ENCODE assay signal across 8 mouse cellular contexts in the genomic region with DNA sequence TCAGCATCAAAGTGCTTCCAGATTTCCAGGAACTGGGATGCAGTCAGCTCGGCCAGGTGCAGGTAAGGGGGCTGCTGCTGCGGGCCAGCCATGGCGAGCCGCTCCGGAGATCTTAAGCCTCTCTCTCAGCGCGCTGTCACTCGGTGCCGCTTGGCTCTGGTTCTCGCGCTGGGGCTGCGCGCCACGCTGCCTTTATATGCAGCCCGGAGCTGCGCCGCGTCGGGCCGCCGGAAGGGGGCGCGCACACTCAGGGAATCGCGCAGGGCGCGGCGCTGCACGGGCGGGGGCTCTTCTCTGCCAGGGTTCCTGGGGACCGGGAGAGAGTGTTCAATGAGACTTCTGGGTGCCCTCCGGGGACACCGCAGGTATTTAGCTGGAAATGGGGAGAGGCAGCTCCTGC. TPM values are rescaled to one million over a fixed set of nuclear protein-coding genes. Genes with fewer than 3 reads are reported as not detected.
A peak's percentile ranks its signal among the peaks of the same experiment; 100 is the strongest.
DNase-seq lines count a peak whose midpoint lies in the region; ATAC-seq and TF ChIP-seq lines count a peak whose summit lies in the region.

A gene (minus strand): TSS at position 165 of the 400 bp plus-strand sequence.

- H3K27me3 ChIP-seq in G1E (ENCODE audit: insufficient read depth, low read length), result no peaks in the 10 kb centered on the region
- H3K27me3 ChIP-seq in embryonic facial prominence, embryonic 15.5 days, result peaks cover 39% of the 10 kb centered on the region
- H3K27me3 ChIP-seq in liver, postnatal 0 days (ENCODE audit: insufficient read depth, low read length), result peaks cover 18% of the 10 kb centered on the region

- no peak within 1 kb of the TSS for H3K9ac ChIP-seq in embryonic facial prominence, embryonic 15.5 days
- H3K9ac ChIP-seq in liver, postnatal 0 days (replicated peaks), result no peak within 1 kb of the TSS

- under 1% methylated on average over 33 of the region's 33 CpGs for WGBS in embryonic facial prominence, embryonic 15.5 days
- WGBS in liver, postnatal 0 days (ENCODE audit: insufficient replicate concordance), result 2% methylated on average over 33 of the region's 33 CpGs

- DNase-seq in G1E (ENCODE audit: low spot score), result no peak
- DNase-seq in brain, embryonic 14.5 days (ENCODE audit: low read depth), result peak; percentile 84
- DNase-seq in heart, postnatal 10 days, result peak; percentile 30 to 53
- DNase-seq in layer of hippocampus, adult 2 months (ENCODE audit: low spot score in 2 of 2), result peak; percentile 30 to 82
- DNase-seq in liver, postnatal 0 days, result peak; percentile 61
- DNase-seq in ovary, postnatal 36 days (ENCODE audit: low spot score), result peak; percentile 44

- H3K4me3 ChIP-seq in G1E (ENCODE audit: low read depth, low read length), result peak within 1 kb of the TSS; percentile 20; the same call in 1 of the 2 replicates
- peak within 1 kb of the TSS; percentile 24; the same call in 1 of the 2 replicates for H3K4me3 ChIP-seq in embryonic facial prominence, embryonic 15.5 days (replicated peaks)
- peak within 1 kb of the TSS; percentile 35; the same call in 1 of the 2 replicates for H3K4me3 ChIP-seq in layer of hippocampus, adult 2 months
- no peak within 1 kb of the TSS for H3K4me3 ChIP-seq in liver, postnatal 0 days (ENCODE audit: low read depth, low read length)

- no peak for ATAC-seq in G1E (ENCODE audit: extremely low read depth, insufficient number of reproducible peaks, low FRiP score, poor library complexity, severe bottlenecking)
- ATAC-seq in embryonic facial prominence, embryonic 15.5 days (ENCODE audit: insufficient number of reproducible peaks, low FRiP score, low TSS enrichment, low read depth), result peak; percentile 58; the same call in 1 of the 2 replicates
- ATAC-seq in liver, postnatal 0 days, result no peak
- no peak for ATAC-seq in activated CD4-positive, CD25-positive, alpha-beta regulatory T cell, adult 4 months

- TF ChIP-seq CTCF in G1E (IDR thresholded peaks at IDR 0.05; ENCODE audit: low read depth, low read length), result no peak
- peak; percentile 86 for TF ChIP-seq CTCF in brain, embryonic 14.5 days (IDR thresholded peaks at IDR 0.05; ENCODE audit: borderline replicate concordance, extremely low read depth, insufficient read depth, insufficient read length)
- peak; percentile 97 for TF ChIP-seq CTCF in layer of hippocampus, adult 2 months (conservative IDR thresholded peaks at IDR 0.05)
- TF ChIP-seq CTCF in liver, postnatal 0 days (IDR thresholded peaks at IDR 0.05; ENCODE audit: low read depth), result peak; percentile 69

- no peak for TF ChIP-seq EP300 in liver, postnatal 0 days (IDR thresholded peaks at IDR 0.05; ENCODE audit: low read depth)

- intact Hi-C loops in heart, postnatal 10 days (cut with DNase I), result no loop called here

- H3K9me3 ChIP-seq in G1E (replicated peaks), result peaks cover 67% of the 10 kb centered on the region
- no peaks in the 10 kb centered on the region for H3K9me3 ChIP-seq in embryonic facial prominence, embryonic 15.5 days (replicated peaks)
- no peaks in the 10 kb centered on the region for H3K9me3 ChIP-seq in liver, postnatal 0 days (ENCODE audit: low read length)

- TF ChIP-seq POLR2A in brain, embryonic 14.5 days (IDR thresholded peaks at IDR 0.05; ENCODE audit: borderline replicate concordance, extremely low read depth, insufficient read depth, insufficient read length, poor library complexity, severe bottlenecking), result no peak

- no peaks in the 10 kb centered on the region for H3K36me3 ChIP-seq in G1E (replicated peaks)
- no peaks in the 10 kb centered on the region for H3K36me3 ChIP-seq in embryonic facial prominence, embryonic 15.5 days
- H3K36me3 ChIP-seq in liver, postnatal 0 days (replicated peaks; ENCODE audit: insufficient read depth, low read length), result no peaks in the 10 kb centered on the region

- H3K4me1 ChIP-seq in G1E (ENCODE audit: insufficient read depth, low read depth, low read length), result no peaks in the 10 kb centered on the region
- H3K4me1 ChIP-seq in embryonic facial prominence, embryonic 15.5 days, result peaks cover 7% of the 10 kb centered on the region; the same call in 1 of the 2 replicates
- H3K4me1 ChIP-seq in liver, postnatal 0 days (ENCODE audit: insufficient read depth), result no peaks in the 10 kb centered on the region

- H3K27ac ChIP-seq in embryonic facial prominence, embryonic 15.5 days (replicated peaks), result no peak within 1 kb of the TSS
- no peak within 1 kb of the TSS for H3K27ac ChIP-seq in layer of hippocampus, adult 2 months
- H3K27ac ChIP-seq in liver, postnatal 0 days (ENCODE audit: low read depth), result no peak within 1 kb of the TSS

- H3K4me2 ChIP-seq in embryonic facial prominence, embryonic 15.5 days (replicated peaks), result peak within 1 kb of the TSS; percentile 30
- H3K4me2 ChIP-seq in liver, postnatal 0 days (ENCODE audit: low read depth, low read length), result no peak within 1 kb of the TSS

RNA-seq across cellular contexts. Expression of the gene that starts here (rescaled TPM):
- total RNA-seq in G1E (2014; fragmentation: Nextera tagmentation), result not detected in 2 replicates
- total RNA-seq in G1E (2017), result not detected in 2 replicates
- not detected in 2 replicates for polyA plus RNA-seq in G1E (2012)
- 40.6 and 45.5 TPM in 2 replicates for polyA plus RNA-seq in brain, embryonic 14.5 days (2012; rRNA removed)
- 24.6 and 37.7 TPM in 2 replicates for polyA plus RNA-seq in embryonic facial prominence, embryonic 15.5 days (2015; fragmentation: Nextera tagmentation; extraction: Ambion mirVana)
- under 1 TPM in 1 of 2 experiments, not detected in 1; 0.17 TPM for total RNA-seq in heart, postnatal 10 days (2021)
- 10 to 100 TPM; 32.4 to 41.5 TPM for total RNA-seq in layer of hippocampus, adult 2 months (2021)
- polyA plus RNA-seq in liver, postnatal 0 days (2015; fragmentation: Nextera tagmentation; extraction: Ambion mirVana), result not detected in 2 replicates
- not detected for polyA plus RNA-seq in activated CD4-positive, CD25-positive, alpha-beta regulatory T cell, adult 4 months (2017; shearing (Covaris generic))

Comparison
In these comparisons a context has a peak if more than half of its experiments do, and no peak if none do; other contexts are left out.
1. RNA of the gene that starts here (total RNA-seq): 32.4 to 41.5 TPM in layer of hippocampus, adult 2 months; 0.17 TPM in heart, postnatal 10 days and not detected in G1E; every median in the first group is over 10 times any median in the second.
2. RNA of the gene that starts here (polyA plus RNA-seq): 40.6 to 45.5 TPM in brain, embryonic 14.5 days and 24.6 to 37.7 TPM in embryonic facial prominence, embryonic 15.5 days; not detected in G1E, not detected in liver, postnatal 0 days and not detected in activated CD4-positive, CD25-positive, alpha-beta regulatory T cell, adult 4 months; every median in the first group is over 10 times any median in the second.
3. Peak in DNase-seq in heart, postnatal 10 days; RNA of the gene not detected or under 1 TPM.
4. Peak in DNase-seq in liver, postnatal 0 days; RNA of the gene not detected or under 1 TPM.